ENCODE assay signal across 10 mouse cellular contexts in the genomic region with DNA sequence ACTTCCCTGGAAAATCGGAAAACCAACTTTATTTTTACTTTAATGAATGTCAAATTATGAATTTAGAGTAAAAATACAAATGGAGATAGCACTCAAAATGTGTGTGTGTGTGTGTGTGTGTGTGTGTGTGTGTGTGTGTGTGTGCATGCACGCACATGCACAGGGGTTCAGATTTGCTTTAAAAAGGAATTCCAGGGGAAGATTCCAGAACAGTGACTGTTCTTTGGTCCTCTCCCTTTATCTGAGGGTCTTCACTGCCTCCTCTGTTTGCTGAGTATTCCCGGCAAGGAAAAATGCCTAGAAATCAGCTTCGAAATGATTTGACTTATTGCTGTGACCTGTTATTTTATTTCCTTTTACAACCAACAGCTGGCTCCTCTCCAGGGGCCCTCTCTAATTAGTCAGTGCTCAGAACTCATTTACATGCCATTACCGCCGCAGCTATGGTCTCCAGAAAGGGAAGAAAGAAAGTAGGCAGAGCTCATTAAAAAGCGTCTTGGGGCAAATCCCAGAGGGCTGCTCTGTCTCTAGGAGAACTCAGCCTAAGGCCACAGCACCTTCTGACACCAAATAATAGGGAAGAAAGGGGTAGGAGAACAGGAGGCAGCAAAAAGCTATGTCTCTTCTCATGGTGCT.
DNase-seq lines count a peak whose midpoint lies in the region; ATAC-seq lines count a peak whose summit lies in the region.
"Had no signal": no experiment of that assay in that cellular context is flagged by ENCODE, and none has a peak within 500 bp of the region (broad histone marks: within the 10 kb centered on the region; RNA-seq: fewer than 3 reads in every experiment).

No protein-coding gene starts in this region.

- H3K4me2 ChIP-seq in kidney, embryonic 16.5 days (replicated peaks; ENCODE audit: low read depth, low read length), result no peak overlapping the region
- no peak overlapping the region; the same call in 1 of the 2 replicates for H3K4me2 ChIP-seq in forebrain, embryonic 15.5 days (replicated peaks)
- no peak overlapping the region for H3K4me2 ChIP-seq in neural tube, embryonic 13.5 days
- H3K4me2 ChIP-seq: liver, embryonic 12.5 days had no signal

- WGBS in kidney, embryonic 16.5 days, result 22% methylated on average over 7 of the region's 7 CpGs
- whole genome bisulfite sequencing in forebrain, embryonic 15.5 days, result 9% methylated on average over 7 of the region's 7 CpGs
- WGBS in neural tube, embryonic 13.5 days, result 19% methylated on average over 7 of the region's 7 CpGs

- no peak overlapping the region for H3K9ac ChIP-seq in kidney, embryonic 16.5 days (replicated peaks; ENCODE audit: low read length)
- no peak overlapping the region for H3K9ac ChIP-seq in forebrain, embryonic 15.5 days (replicated peaks)
- no peak overlapping the region for H3K9ac ChIP-seq in neural tube, embryonic 13.5 days
- H3K9ac ChIP-seq: liver, embryonic 12.5 days had no signal

- no peaks in the 10 kb centered on the region for H3K36me3 ChIP-seq in kidney, embryonic 16.5 days (ENCODE audit: insufficient read depth, low read length)
- H3K36me3 ChIP-seq in forebrain, embryonic 15.5 days, result no peaks in the 10 kb centered on the region
- no peaks in the 10 kb centered on the region for H3K36me3 ChIP-seq in neural tube, embryonic 13.5 days
- H3K36me3 ChIP-seq: liver, embryonic 12.5 days had no signal

- H3K27me3 ChIP-seq in kidney, embryonic 16.5 days (ENCODE audit: insufficient read depth, low read length), result no peaks in the 10 kb centered on the region
- H3K27me3 ChIP-seq in forebrain, embryonic 15.5 days, result no peaks in the 10 kb centered on the region
- no peaks in the 10 kb centered on the region for H3K27me3 ChIP-seq in neural tube, embryonic 13.5 days
- H3K27me3 ChIP-seq: liver, embryonic 12.5 days had no signal

- DNase-seq in kidney, adult 8-10 months, result no peak
- peak; percentile 27 to 49 for DNase-seq in layer of hippocampus, postnatal 10 days (ENCODE audit: low spot score in 2 of 2)
- no peak for DNase-seq in testis, postnatal 14 days (ENCODE audit: low spot score)
- DNase-seq in gastrocnemius, postnatal 4 days (ENCODE audit: low spot score in 2 of 2), result no peak
- DNase-seq: adrenal gland, postnatal 10 days had no signal

- no peaks in the 10 kb centered on the region for H3K9me3 ChIP-seq in kidney, embryonic 16.5 days (ENCODE audit: low read length)
- H3K9me3 ChIP-seq in forebrain, embryonic 15.5 days, result no peaks in the 10 kb centered on the region
- no peaks in the 10 kb centered on the region for H3K9me3 ChIP-seq in neural tube, embryonic 13.5 days
- H3K9me3 ChIP-seq: liver, embryonic 12.5 days had no signal

- ATAC-seq in kidney, embryonic 16.5 days (ENCODE audit: low FRiP score, low TSS enrichment), result peak; percentile 15; the same call in 1 of the 2 replicates
- peak; percentile 99 for ATAC-seq in forebrain, embryonic 15.5 days (replicated peaks)
- peak; percentile 94; the same call in 1 of the 2 replicates for ATAC-seq in neural tube, embryonic 13.5 days (ENCODE audit: low read depth)
- no peak for ATAC-seq in activated CD4-positive, CD25-positive, alpha-beta regulatory T cell, adult 4 months
- ATAC-seq: liver, embryonic 12.5 days had no signal

- no peak overlapping the region for H3K4me3 ChIP-seq in kidney, embryonic 16.5 days (ENCODE audit: low read length)
- H3K4me3 ChIP-seq in forebrain, embryonic 15.5 days, result no peak overlapping the region
- H3K4me3 ChIP-seq in neural tube, embryonic 13.5 days, result no peak overlapping the region
- H3K4me3 ChIP-seq: liver, embryonic 12.5 days had no signal

- no peak overlapping the region for H3K27ac ChIP-seq in kidney, embryonic 16.5 days (ENCODE audit: low read length)
- H3K27ac ChIP-seq in forebrain, embryonic 15.5 days (replicated peaks), result peak overlapping the region; percentile 54; the same call in 1 of the 2 replicates
- H3K27ac ChIP-seq in neural tube, embryonic 13.5 days (replicated peaks), result peak overlapping the region; percentile 73
- H3K27ac ChIP-seq: liver, embryonic 12.5 days had no signal

- H3K4me1 ChIP-seq in kidney, embryonic 16.5 days (ENCODE audit: insufficient read depth, low read length), result no peaks in the 10 kb centered on the region
- H3K4me1 ChIP-seq in forebrain, embryonic 15.5 days, result peaks cover 12% of the 10 kb centered on the region
- H3K4me1 ChIP-seq in neural tube, embryonic 13.5 days (replicated peaks), result peaks cover 10% of the 10 kb centered on the region
- H3K4me1 ChIP-seq: liver, embryonic 12.5 days had no signal

Comparison
In these comparisons a context has a peak if more than half of its experiments do, and no peak if none do; other contexts are left out.
1. DNase-seq: peak in layer of hippocampus, postnatal 10 days (2 of 2); none in kidney, adult 8-10 months (0 of 2), testis, postnatal 14 days (single experiment) and gastrocnemius, postnatal 4 days (0 of 2).